Mouse (Mus musculus) ES-Bruce4 (cell line): ENCODE measurements around the gene Gpc6. TPM values are rescaled to one million over a fixed set of nuclear protein-coding genes. Genes with fewer than 3 reads are reported as not detected.

Experiments
- H3K27ac ChIP-seq: 2 replicates; pipeline ENCODE4 v1.5.1; 2012; ENCODE audit warnings: low read length, inconsistent platforms; ENCODE audit not compliant: insufficient read depth
- H3K27me3 ChIP-seq: 2 replicates; pipeline ENCODE4 v1.6.1; 2012; ENCODE audit warnings: mild to moderate bottlenecking, low read length, inconsistent platforms; ENCODE audit not compliant: control insufficient read depth, poor library complexity, insufficient read depth, severe bottlenecking
- H3K36me3 ChIP-seq: 2 replicates; pipeline ENCODE4 v1.6.1; 2012; ENCODE audit warnings: inconsistent platforms, mild to moderate bottlenecking, low read length, moderate library complexity; ENCODE audit not compliant: control insufficient read depth, poor library complexity, insufficient read depth, severe bottlenecking
- H3K4me1 ChIP-seq: one replicate; pipeline ENCODE4 v1.8.1; 2011; ENCODE audit warnings: low read length; ENCODE audit not compliant: control insufficient read depth, insufficient read depth
- H3K4me3 ChIP-seq: 2 replicates; pipeline ENCODE4 v1.5.1; 2011; ENCODE audit warnings: low read depth, mild to moderate bottlenecking, low read length
- H3K9ac ChIP-seq: 2 replicates; pipeline ENCODE4 v1.6.1; 2012; ENCODE audit warnings: low read depth, mild to moderate bottlenecking, inconsistent platforms; ENCODE audit not compliant: poor library complexity, severe bottlenecking
- H3K9me3 ChIP-seq: replicated peaks from 2 replicates; pipeline ENCODE4 v1.6.1; 2012; ENCODE audit warnings: mild to moderate bottlenecking, low read length, inconsistent platforms; ENCODE audit not compliant: control insufficient read depth, poor library complexity, insufficient read depth, severe bottlenecking
- CTCF ChIP-seq: IDR thresholded peaks from one replicate; pipeline ENCODE4 v1.8.1; 2011; ENCODE audit warnings: low read depth, low read length
- EP300 ChIP-seq: IDR thresholded peaks from 2 replicates; pipeline ENCODE4 v1.6.1; 2011; ENCODE audit warnings: low read depth, low read length; ENCODE audit not compliant: insufficient read depth
- POLR2A ChIP-seq: IDR thresholded peaks from one replicate; pipeline ENCODE4 v1.8.1; 2011; ENCODE audit warnings: low read length; ENCODE audit not compliant: insufficient read depth
- polyA plus RNA-seq: library from polyadenylated mRNA; stranded (reverse); fragments of >200 nt; gene quantifications from 2 replicates; pipeline ENCODE4 v1.2.4, GENCODE M21; 2011; ENCODE audit warnings: low read depth; ENCODE audit not compliant: missing spikeins, insufficient read depth, insufficient read length

Gpc6 gene
- polyA plus RNA-seq, 1 experiment = 4.7 TPM

- Histone ChIP-seq H3K9ac (no peak overlapping the region), H3K27me3 (no peaks in the 10 kb centered on the region), H3K36me3 (no peaks in the 10 kb centered on the region), H3K4me1 (no peaks in the 10 kb centered on the region), H3K27ac (no peak overlapping the region), H3K4me3 (no peak overlapping the region), H3K9me3 (no peaks in the 10 kb centered on the region)
- TF ChIP-seq CTCF (no peak), EP300 (no peak), POLR2A (no peak)
These were observed 75.3 kb downstream of the Gpc6 start for GRCm38 (mm10) chr14:117000376-117000775.

DNA sequence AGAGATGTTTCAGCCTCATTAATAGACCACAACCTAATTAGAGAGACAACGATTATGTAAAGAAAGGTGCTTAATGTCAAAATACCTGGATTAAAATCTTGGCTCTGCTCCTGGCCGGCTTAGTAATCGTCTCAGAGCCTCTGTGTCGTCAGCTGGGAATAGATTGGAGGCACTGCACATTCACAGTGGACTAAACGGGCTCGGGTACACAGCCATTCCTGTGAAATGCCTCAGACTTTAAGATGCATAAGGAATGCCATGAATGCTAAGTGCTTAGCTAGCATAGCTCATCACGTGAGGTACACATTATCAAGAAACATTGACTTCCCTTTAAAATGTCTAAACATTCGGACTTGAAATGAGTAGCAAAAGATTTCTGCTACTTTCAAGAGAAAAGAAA, 77.2 kb downstream of the Gpc6 start:
- no peak for TF ChIP-seq EP300
- TF ChIP-seq POLR2A = no peak
- no peak for TF ChIP-seq CTCF
- Histone ChIP-seq H3K27ac (no peak overlapping the region), H3K9me3 (no peaks in the 10 kb centered on the region), H3K36me3 (no peaks in the 10 kb centered on the region), H3K4me3 (no peak overlapping the region), H3K4me1 (no peaks in the 10 kb centered on the region), H3K27me3 (no peaks in the 10 kb centered on the region), H3K9ac (no peak overlapping the region)

DNA sequence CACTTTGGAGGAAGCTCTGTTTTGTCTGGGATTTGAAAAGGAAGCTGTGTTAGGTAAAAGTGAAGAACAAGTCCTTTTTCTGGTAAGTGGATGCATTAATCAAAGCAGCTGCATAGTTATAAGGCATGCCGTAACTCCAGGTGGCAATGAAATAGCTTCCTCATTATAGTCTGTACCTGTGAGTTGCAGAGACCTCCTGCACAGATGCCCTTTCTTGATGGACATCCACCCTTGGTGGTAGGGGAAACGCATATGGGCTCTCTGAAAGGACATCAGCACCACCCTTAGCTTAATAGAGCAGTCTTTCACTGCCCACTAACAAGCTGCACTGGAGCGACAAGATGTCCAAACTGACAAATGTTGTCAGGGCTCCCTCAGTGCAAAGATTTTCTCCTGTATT, 83.7 kb downstream of the Gpc6 start:
- H3K4me3 ChIP-seq = no peak overlapping the region
- no peaks in the 10 kb centered on the region for H3K4me1 ChIP-seq
- H3K9me3 ChIP-seq = no peaks in the 10 kb centered on the region; the same call in 1 of the 2 replicates
- no peaks in the 10 kb centered on the region for H3K27me3 ChIP-seq
- H3K27ac ChIP-seq = no peak overlapping the region
- TF ChIP-seq EP300 (no peak), CTCF (no peak), POLR2A (no peak)
- no peak overlapping the region for H3K9ac ChIP-seq
- no peaks in the 10 kb centered on the region for H3K36me3 ChIP-seq

GRCm38 (mm10) chr14:117012969-117013368, 87.9 kb downstream of the Gpc6 start:
- H3K9me3 ChIP-seq = no peaks in the 10 kb centered on the region
- H3K36me3 ChIP-seq = no peaks in the 10 kb centered on the region
- H3K4me3 ChIP-seq = no peak overlapping the region
- TF ChIP-seq EP300 (no peak), POLR2A (no peak), CTCF (no peak)
- H3K27me3 ChIP-seq = no peaks in the 10 kb centered on the region
- H3K27ac ChIP-seq = no peak overlapping the region
- H3K4me1 ChIP-seq = no peaks in the 10 kb centered on the region
- no peak overlapping the region for H3K9ac ChIP-seq

GRCm38 (mm10) chr14:117013554-117014117, 88.5 kb downstream of the Gpc6 start:
- TF ChIP-seq CTCF = no peak
- TF ChIP-seq EP300 = no peak
- no peak for TF ChIP-seq POLR2A
- Histone ChIP-seq H3K9me3 (no peaks in the 10 kb centered on the region), H3K9ac (no peak overlapping the region), H3K36me3 (no peaks in the 10 kb centered on the region), H3K27me3 (no peaks in the 10 kb centered on the region), H3K27ac (no peak overlapping the region), H3K4me1 (no peaks in the 10 kb centered on the region), H3K4me3 (no peak overlapping the region)

- H3K36me3 ChIP-seq = no peaks in the 10 kb centered on the region
- H3K27ac ChIP-seq = no peak overlapping the region
- H3K27me3 ChIP-seq = no peaks in the 10 kb centered on the region
- no peaks in the 10 kb centered on the region for H3K9me3 ChIP-seq
- no peak overlapping the region for H3K4me3 ChIP-seq
- no peak for TF ChIP-seq POLR2A
- TF ChIP-seq EP300 = no peak
- no peak overlapping the region for H3K9ac ChIP-seq
- H3K4me1 ChIP-seq = no peaks in the 10 kb centered on the region
These were observed 90.3 kb downstream of the Gpc6 start for GRCm38 (mm10) chr14:117015333-117015922.
